Mouse (Mus musculus): Measurements from ENCODE around the gene Faap24. TPM values are rescaled to one million over a fixed set of nuclear protein-coding genes. Genes with fewer than 3 reads are reported as not detected.
A peak's percentile ranks its signal among the peaks of the same experiment; 100 is the strongest.

Faap24 gene
- total RNA-seq (2022) = 1 to 10 TPM; 4.9 to 7.6 (median 6.5) TPM

DNA sequence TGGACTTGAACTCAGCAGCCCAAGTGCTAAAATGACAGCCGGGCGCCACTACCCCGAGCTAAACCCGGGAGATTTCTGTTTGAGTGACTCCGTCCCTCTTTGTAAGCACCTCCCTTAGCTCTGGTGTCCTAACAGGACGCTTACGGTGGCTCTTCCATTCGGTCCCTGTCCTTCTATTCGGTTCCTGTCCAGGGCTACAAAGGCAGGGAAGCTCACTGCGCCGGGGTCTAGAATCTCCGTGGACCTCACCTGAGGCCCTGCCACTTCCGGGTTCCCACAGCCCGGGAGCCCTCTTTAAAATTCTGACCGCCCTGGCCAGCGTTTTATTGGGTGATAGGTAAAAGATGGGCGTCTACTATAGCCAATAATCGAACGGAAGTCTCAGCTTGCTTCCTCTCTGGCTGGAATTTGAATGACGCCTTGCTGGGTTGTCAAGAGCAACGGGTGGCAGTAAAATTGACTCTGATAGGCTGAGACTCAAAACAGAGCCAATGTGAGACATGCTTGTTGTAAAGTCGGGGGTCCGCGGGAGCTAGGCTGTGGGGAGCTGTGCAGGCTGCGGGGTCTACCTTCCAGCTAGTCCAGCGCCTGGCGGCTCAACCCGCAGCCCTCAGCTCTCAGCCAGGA, at the start of gene Faap24, which contains the start of gene Cep89:
Gene Faap24, minus strand, starts transcription at position 295 of the 627 bp plus-strand sequence.
Gene Cep89, plus strand, starts transcription at position 494 of the 627 bp plus-strand sequence.
- peak; percentile 97 for DNase-seq (ENCODE audit: low spot score in 2 of 2)

GRCm38 (mm10) chr7:35435266-35435665, 38.6 kb upstream of the Faap24 start:
- DNase-seq (ENCODE audit: low spot score in 2 of 2) = no peak

DNA sequence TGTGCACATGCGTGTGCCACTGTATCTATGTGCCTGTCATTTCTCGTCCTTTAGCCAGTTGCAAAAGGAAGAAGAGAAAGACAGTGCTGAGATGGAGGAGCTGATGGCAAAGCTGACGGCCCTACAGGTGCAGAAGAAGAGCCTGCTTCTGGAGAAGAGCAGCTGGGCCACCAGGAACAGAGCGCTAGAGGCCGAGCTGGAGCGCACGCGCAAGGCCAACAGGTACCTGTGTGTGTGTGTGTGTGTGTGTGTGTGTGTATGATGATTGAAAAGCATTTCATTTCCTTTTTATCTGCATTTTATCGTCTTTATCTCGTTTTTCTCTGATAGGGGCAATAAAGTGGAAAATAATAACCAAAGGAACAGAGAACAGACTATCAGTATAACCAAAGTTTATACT, 31.5 kb upstream of the Faap24 start:
- no peak for DNase-seq (ENCODE audit: low spot score in 2 of 2)

GRCm38 (mm10) chr7:35423071-35423470, 26.4 kb upstream of the Faap24 start:
- DNase-seq (ENCODE audit: low spot score in 2 of 2) = no peak

DNA sequence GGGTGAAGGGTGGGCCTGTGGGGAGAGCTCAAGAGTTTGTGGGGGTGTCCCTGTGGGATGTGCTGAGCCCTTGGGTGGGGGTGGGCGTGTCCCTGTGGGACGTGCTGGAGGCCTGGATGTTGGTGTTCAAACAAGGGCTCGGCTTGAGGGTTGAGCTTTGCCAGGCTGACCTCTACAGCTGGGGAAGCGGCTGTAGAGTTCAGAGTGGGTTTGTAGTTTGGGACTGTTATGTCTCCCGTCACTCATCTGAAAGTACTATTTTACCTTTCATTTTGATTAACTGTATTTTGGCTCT, 20.0 kb upstream of the Faap24 start:
- DNase-seq (ENCODE audit: low spot score in 2 of 2) = no peak

- DNase-seq (ENCODE audit: low spot score in 2 of 2) = no peak
Measured at GRCm38 (mm10) chr7:35415801-35416653, 19.4 kb upstream of the Faap24 start.

DNA sequence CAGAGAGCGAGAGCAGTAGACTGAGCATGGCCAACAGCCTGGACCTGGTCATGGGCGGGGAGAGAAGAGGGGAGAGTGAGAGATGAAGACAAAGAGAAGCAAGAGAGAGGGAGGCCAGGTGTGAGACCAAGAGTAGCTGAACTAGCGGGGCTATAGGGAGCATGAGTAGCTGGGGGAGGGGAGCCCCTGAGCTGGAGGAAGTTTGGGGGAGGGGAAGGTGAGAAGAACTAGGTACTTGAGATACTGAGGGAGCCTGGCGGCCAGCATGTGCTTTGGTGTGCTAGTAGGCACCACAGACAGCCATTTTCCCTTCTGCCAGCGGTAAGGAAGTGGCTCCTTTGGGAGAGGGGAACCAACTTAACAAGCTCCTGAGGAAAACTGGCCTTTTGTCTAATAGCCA, 18.6 kb upstream of the Faap24 start:
- no peak for DNase-seq (ENCODE audit: low spot score in 2 of 2)

DNA sequence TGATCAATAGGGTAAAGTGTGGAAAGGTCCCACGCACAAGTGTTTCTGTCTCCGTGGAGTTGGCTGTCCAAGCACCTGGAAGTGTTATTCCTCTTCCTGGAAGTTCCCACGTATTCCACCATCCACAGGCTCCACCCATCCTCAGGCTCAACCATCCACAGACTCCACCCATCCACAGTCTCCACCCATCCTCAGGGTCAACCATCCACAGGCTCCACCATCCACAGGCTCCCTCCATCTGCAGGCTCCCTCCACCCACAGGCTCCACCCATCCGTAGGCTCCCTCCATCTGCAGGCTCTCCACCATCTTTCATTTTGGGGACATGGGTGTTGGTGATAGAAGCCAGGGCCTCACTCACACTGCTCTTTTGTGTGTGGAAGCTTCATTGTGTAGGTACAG, 4.5 kb upstream of the Faap24 start:
- no peak for DNase-seq (ENCODE audit: low spot score in 2 of 2)

GRCm38 (mm10) chr7:35395734-35396456, 741 bp downstream of the Faap24 start:
- no peak for DNase-seq (ENCODE audit: low spot score in 2 of 2)

DNA sequence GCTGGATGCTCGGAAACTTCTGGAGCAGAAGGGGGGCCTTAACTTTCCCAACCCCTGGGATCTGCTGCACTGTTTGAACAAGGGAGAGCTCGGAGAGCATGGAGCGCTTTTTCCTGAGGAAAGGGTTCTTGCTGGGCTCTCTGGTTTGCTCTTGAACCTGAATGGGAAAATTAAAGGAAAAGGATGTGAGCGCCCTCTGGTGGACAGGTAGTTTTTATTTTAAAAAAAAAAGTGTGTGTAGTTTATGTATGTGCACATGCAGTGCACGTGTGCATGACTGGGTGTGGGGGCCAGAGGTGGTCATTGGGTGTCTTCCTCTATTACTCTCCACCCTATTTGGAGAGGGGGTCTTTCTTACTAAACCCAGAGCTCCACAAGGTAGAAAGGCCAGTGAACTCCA, 3.7 kb downstream of the Faap24 start:
- DNase-seq (ENCODE audit: low spot score in 2 of 2) = no peak

DNA sequence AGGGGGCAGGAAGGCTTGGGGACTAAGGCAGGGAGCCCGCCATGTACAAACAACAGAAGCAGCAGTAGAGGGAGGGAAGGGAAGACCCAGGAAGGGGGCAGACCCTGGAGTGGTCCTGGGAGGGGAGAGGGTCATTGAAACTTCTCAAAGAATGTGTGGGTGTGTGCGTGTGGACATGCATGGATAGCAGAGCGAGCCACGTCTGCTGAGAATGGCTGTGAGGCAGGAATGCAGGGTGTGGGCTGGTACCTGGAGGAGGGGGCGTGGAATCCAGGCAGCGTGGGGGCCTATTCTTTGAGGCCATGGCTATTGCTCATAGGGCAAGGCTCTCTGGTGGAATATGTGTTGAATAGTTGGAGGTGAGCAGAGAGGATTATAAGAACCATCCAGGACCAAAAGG, 7.9 kb downstream of the Faap24 start:
- no peak for DNase-seq (ENCODE audit: low spot score in 2 of 2)

- no peak for DNase-seq (ENCODE audit: low spot score in 2 of 2)
Measured at GRCm38 (mm10) chr7:35386525-35386952, 10.1 kb downstream of the Faap24 start.

- DNase-seq (ENCODE audit: low spot score in 2 of 2) = no peak
Measured at GRCm38 (mm10) chr7:35382706-35383353, 13.8 kb downstream of the Faap24 start.

DNA sequence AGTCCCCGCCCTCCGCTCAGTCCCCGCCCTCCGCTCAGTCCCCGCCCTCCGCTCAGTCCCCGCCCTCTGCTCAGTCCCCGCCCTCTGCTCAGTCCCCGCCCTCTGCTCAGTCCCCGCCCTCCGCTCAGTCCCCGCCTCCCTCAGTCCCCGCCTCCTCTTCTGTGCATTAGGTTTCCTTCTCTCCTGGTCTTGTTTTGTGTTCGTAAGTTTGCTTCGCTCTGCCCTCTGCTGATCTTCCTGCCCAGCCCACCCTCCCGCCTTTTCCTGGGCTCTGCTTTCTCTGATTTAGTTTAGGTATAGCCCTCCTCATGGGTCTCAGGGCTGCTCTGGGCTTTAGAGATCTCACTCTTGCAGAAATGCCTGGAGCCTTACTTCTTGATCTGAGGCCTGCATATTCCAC, 14.8 kb downstream of the Faap24 start:
- no peak for DNase-seq (ENCODE audit: low spot score in 2 of 2)

DNA sequence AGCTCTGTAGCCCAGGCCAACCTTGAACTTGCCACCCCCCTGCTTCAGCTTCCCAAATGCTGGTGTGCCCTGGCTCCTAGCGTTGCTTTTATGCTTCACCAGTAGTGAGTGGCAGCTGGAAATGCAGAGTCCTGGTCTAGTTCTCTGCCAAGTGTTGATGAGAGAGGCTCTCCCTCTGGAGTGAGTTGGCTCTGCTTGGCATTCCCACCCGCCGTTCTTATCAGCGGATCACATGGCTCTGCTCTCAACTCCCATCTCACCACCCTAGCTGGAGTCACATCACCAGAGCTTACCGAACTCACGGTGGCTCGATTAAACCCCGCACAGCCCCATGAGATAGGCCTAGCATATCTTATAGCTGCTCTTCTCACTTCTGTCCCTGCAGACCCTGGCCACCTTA, 16.3 kb downstream of the Faap24 start:
- no peak for DNase-seq (ENCODE audit: low spot score in 2 of 2)

DNA sequence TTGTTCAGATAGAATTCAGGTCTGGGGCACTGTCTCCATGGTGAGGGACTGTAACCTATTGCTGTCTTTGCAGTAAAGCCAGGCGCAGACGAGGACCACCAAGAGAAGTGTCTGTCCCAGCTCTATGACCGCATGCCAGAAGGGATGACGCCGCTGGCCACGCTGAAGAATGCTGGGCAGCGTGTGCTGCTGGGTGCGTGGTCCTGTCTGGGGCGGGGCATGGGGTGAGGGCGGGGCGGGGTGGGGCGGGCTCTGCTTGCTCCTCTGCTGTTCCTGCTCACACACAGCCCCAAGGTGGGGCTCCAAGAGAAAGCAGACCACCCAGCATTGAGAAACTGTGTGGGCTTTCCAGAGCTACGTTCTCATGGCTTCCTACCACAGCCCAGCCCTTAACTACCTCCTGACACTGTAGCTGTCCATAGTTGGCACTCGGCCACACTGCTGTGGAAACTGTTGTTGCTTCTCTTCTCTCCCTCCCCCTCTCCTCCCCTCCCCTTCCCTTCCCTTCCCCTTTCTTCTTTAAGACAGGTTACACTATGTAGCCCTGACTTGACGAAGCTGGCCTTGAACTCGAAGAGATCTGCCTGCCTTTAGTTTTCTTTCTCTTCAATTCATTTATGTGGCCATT, 17.0 kb downstream of the Faap24 start:
- no peak for DNase-seq (ENCODE audit: low spot score in 2 of 2)

DNA sequence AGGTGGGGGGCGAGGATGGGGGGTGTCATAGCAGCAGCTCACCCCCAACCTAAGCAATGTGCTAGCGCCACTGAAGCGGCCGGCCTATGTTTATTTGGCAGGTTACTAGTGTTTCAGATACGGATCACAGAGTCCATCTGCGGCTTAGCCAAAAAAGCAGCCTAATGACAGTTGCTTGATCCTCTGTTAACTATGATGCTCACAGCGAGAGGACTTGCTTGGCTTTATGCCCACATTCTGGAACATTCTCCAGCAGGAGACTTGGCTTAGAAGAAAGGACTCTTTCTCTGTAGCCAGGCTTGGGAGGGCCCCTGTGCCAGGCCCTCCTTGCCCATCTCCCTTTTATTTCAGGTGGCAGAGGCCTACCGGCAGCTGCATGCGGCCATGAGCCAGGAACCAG, 20.0 kb downstream of the Faap24 start:
- no peak for DNase-seq (ENCODE audit: low spot score in 2 of 2)

GRCm38 (mm10) chr7:35374265-35374664, 22.4 kb downstream of the Faap24 start:
- no peak for DNase-seq (ENCODE audit: low spot score in 2 of 2)

DNA sequence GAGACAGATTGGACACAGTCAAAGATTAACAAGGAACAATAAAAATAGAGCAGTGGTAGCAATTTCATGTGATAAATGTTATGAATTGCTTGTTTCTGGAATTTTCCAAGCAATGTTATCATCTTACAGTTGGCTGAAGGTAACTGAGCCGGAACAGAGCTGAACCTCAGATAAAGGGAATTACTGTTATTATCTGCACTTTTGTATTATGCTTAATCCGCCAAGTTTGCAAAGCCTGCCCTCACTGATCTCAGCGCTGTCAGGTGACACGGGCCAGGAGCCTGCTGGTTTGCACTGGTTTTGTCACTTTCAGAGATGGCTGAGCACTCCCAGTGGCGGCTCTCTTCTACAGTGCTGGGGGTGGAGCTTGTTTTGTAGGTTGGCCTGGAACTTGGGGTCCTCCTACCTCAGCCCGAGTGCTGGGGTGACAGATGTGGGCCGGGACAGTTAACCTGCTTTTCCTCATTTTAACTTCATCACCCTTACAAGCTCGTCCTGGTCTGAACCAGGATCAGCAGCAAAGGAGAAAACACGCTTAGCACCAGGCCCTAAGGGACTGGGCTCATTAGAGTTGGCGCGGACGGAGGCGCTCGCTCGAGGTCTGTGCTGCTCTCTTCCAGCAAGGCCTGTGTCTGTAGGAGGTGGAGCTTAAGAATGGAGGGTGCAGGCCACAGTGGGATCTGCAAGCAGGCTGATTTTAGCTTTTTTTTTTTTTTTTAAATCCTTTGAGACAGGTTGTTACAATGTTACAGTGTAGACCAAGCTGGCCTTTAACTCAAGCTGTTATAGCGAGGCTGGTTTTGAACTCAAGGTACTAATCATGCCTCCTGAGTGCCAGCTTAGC, 23.3 kb downstream of the Faap24 start:
- no peak for DNase-seq (ENCODE audit: low spot score in 2 of 2)

- no peak for DNase-seq (ENCODE audit: low spot score in 2 of 2)
Measured at GRCm38 (mm10) chr7:35372483-35373017, 24.1 kb downstream of the Faap24 start.

All from left cerebral cortex, adult 8-10 months (tissue).